Mouse (Mus musculus) embryonic facial prominence, embryonic 11.5 days (tissue): ENCODE data around the gene Igll1. TPM values are rescaled to one million over a fixed set of nuclear protein-coding genes. Genes with fewer than 3 reads are reported as not detected.
A peak's percentile ranks its signal among the peaks of the same experiment; 100 is the strongest.

ENCODE experiments used
- ATAC-seq: fragments of 200-750 bp; cut with Nextera tagmentation; replicated peaks from 2 replicates; pipeline ENCODE4 v1.8.0; 2017; ENCODE audit warnings: low read depth; ENCODE audit not compliant: insufficient number of reproducible peaks, low FRiP score, low TSS enrichment
- DNase-seq: peaks from one replicate; pipeline ENCODE4 v3.0.0-alpha.2; 2015; ENCODE audit warnings: low spot score
- H3K27ac ChIP-seq: fragments of 300-500 bp; sonication (generic); replicated peaks from 2 replicates; pipeline ENCODE4 v1.5.1; 2014; ENCODE audit warnings: mild to moderate bottlenecking, low read depth, low read length, control low read depth
- H3K27me3 ChIP-seq: fragments of 300-500 bp; sonication (generic); 2 replicates; pipeline ENCODE4 v1.6.1; 2014; ENCODE audit warnings: mild to moderate bottlenecking, low read length, moderate library complexity, mixed read lengths; ENCODE audit not compliant: control insufficient read depth, insufficient read depth
- H3K36me3 ChIP-seq: fragments of 300-500 bp; sonication (generic); replicated peaks from 2 replicates; pipeline ENCODE4 v1.6.1; 2014; ENCODE audit warnings: low read depth, mild to moderate bottlenecking, low read length, moderate library complexity, mixed read lengths; ENCODE audit not compliant: control insufficient read depth, insufficient read depth
- H3K4me1 ChIP-seq: fragments of 300-500 bp; sonication (generic); 2 replicates; pipeline ENCODE4 v1.6.1; 2014; ENCODE audit warnings: low read length, mixed read lengths; ENCODE audit not compliant: control insufficient read depth, insufficient read depth
- H3K4me2 ChIP-seq: fragments of 300-500 bp; sonication (generic); 2 replicates; pipeline ENCODE4 v1.6.1; 2014; ENCODE audit warnings: low read depth, mild to moderate bottlenecking, control low read depth, low read length, moderate library complexity
- H3K4me3 ChIP-seq: fragments of 300-500 bp; sonication (generic); 2 replicates; pipeline ENCODE4 v1.5.1; 2014; ENCODE audit warnings: low read depth, low read length, control low read depth
- H3K9ac ChIP-seq: fragments of 300-500 bp; sonication (generic); replicated peaks from 2 replicates; pipeline ENCODE4 v1.6.1; 2014; ENCODE audit warnings: mild to moderate bottlenecking, control low read depth, low read length
- H3K9me3 ChIP-seq: fragments of 300-500 bp; sonication (generic); replicated peaks from 2 replicates; pipeline ENCODE4 v1.6.1; 2016; ENCODE audit warnings: mild to moderate bottlenecking, low read length, inconsistent platforms, mixed read lengths; ENCODE audit not compliant: control insufficient read depth
- WGBS: fragments of 180-500 bp; shearing (Covaris S2); extraction: QIAGEN DNeasy Blood & Tissue Kit; methylation state at CpG from one replicate; pipeline ENCODE4 v1.1.7; 2014; 5-methylcytosine and 5-hydroxymethylcytosine counted together
- polyA plus RNA-seq: library from polyadenylated mRNA; unstranded; fragments of >200 nt; fragmentation: Nextera tagmentation; extraction: Ambion mirVana; gene quantifications from 2 replicates; pipeline ENCODE4 v1.2.1, GENCODE M21; 2014

Igll1 gene
- polyA plus RNA-seq, 1 experiment from 2014 or later: not detected

DNA sequence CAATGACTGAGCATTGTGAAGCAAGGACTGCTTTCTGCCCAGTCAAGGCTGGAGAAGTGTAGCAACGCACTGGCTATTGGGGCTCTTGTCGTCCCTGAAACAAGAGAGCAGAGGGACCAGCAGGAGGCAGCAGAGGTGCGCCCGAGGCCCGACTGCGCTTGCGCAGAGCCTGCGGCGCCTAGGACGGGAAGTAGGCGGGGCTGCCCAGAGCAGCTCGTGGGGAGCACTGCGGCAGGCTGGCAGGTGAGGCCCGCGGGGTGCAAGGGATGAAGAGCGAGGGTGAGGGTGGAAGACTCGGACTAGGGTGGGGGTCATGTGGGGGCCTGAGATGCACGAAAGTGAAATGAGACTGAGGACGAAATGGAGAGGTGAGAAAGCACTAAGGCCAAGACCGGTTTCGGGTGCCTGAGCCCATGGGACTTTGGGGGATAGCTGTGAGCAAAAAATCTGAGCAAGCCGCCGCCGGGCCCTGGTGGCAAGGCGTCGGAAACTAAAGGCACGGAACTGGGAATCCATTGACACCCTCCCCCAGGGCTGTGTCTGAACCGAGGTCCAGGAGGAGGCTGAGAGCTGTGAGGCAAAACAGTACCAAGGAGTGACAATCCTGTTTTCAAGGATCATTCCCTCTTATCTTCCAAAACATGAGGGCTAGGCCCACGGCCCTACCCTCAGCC is 32.7 kb upstream of the Igll1 start, which contains the start of gene Ppm1f:
Ppm1f (plus strand) TSS at position 88 of the 674 bp plus-strand sequence.
- no peaks in the 10 kb centered on the region for H3K27me3 ChIP-seq
- peak within 1 kb of the TSS; percentile 72 for H3K9ac ChIP-seq
- peak; percentile 90 for ATAC-seq
- H3K4me3 ChIP-seq: peak within 1 kb of the TSS; percentile 59
- under 1% methylated on average over 29 of the region's 29 CpGs for WGBS
- H3K27ac ChIP-seq: no peak within 1 kb of the TSS
- no peaks in the 10 kb centered on the region; the same call in none of the 2 replicates for H3K36me3 ChIP-seq
- H3K4me1 ChIP-seq: no peaks in the 10 kb centered on the region
- no peaks in the 10 kb centered on the region for H3K9me3 ChIP-seq
- DNase-seq: peak; percentile 94
- H3K4me2 ChIP-seq: peak within 1 kb of the TSS; percentile 83

DNA sequence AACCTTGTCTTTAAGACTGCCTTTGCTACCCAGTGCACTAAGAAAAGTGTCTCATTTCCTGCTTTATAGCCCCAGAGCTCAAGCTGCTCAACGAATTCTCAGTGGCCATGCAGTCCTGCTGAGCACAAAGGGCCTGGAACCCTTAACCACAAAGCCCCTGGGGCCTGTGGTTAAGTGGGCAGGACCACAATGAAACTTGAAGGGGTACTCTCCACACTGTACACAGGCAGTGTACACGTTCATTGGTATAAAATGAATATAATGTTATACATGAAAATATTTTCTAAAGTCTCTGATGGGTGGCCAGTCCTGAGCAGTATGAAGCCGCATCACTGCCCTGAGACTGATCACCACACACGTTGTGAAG is 32.2 kb upstream of the Igll1 start:
- H3K4me1 ChIP-seq: no peaks in the 10 kb centered on the region
- H3K4me2 ChIP-seq: no peak overlapping the region
- peaks cover 2% of the 10 kb centered on the region for H3K36me3 ChIP-seq
- no peaks in the 10 kb centered on the region for H3K27me3 ChIP-seq
- ATAC-seq (no peak), DNase-seq (no peak)
- no peak overlapping the region for H3K27ac ChIP-seq
- 25% methylated on average over 4 of the region's 4 CpGs for WGBS
- no peak overlapping the region for H3K4me3 ChIP-seq
- H3K9ac ChIP-seq: peak overlapping the region; percentile 72; the same call in 1 of the 2 replicates
- no peaks in the 10 kb centered on the region for H3K9me3 ChIP-seq

DNA sequence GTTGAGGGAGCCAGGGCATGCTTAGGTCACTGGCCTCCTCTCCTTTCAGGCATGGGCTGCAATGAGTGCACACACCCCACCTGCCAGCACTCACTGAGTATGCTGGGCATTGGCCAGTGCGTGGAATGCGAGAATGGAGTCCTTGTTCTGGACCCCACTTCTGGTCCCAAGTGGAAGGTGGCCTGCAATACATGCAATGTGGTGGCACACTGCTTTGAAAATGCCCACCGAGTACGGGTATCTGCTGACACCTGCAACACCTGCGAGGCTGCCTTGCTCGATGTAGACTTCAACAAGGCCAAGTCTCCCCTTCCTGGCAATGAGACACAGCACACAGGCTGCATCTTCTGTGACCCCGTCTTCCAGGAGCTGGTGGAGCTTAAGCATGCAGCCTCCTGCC is 28.6 kb upstream of the Igll1 start:
- ATAC-seq: no peak
- DNase-seq: no peak
- Histone ChIP-seq H3K9me3 (no peaks in the 10 kb centered on the region), H3K36me3 (peaks cover 5% of the 10 kb centered on the region), H3K4me1 (no peaks in the 10 kb centered on the region), H3K9ac (no peak overlapping the region), H3K4me2 (no peak overlapping the region), H3K27ac (no peak overlapping the region), H3K27me3 (no peaks in the 10 kb centered on the region), H3K4me3 (no peak overlapping the region)
- WGBS: 96% methylated on average over 7 of the region's 7 CpGs

DNA sequence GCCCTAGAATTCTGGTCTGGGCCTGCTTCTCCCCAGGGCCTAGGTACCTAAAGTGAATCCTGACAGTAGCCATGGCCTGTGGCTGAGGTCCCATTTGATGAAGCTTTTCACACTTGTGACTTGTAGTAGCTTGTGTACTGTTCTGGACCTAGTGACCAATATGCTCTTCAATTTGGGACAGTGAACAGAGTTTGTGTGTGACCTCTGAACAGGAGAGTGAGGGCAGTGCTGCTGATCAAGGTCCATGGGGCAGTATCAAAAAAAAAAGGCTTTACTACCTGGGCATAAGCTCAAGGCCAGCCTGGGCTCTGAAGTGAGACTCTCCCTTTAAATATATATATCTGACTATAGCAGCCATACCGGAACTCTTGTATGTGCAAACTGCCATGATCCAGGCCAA is 24.6 kb upstream of the Igll1 start:
- Histone ChIP-seq H3K4me1 (no peaks in the 10 kb centered on the region), H3K36me3 (peaks cover 5% of the 10 kb centered on the region), H3K27ac (no peak overlapping the region), H3K4me3 (no peak overlapping the region), H3K27me3 (no peaks in the 10 kb centered on the region), H3K9ac (no peak overlapping the region), H3K4me2 (no peak overlapping the region), H3K9me3 (no peaks in the 10 kb centered on the region)
- DNase-seq (no peak), ATAC-seq (no peak)
- 92% methylated on average over 1 of the region's 1 CpGs for WGBS

DNA sequence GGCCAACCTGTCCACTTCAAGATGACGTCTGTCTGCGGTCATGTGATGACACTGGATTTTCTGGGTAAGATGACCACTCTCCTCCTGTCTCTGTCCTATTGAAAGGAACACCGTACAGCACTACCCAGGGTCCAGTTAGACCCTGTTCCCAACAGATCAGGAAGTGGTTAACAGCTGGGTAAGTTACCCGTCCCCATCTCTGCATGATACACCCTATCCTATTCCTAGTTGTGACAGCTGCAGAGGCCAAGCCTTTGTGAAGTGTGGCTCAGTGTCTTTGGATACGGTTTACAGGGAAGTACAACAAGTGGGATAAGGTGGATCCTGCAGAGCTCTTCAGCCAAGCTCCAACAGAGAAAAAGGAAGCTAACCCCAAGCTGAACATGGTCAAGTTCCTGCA is 15.2 kb upstream of the Igll1 start:
- no peaks in the 10 kb centered on the region for H3K4me1 ChIP-seq
- 86% methylated on average over 5 of the region's 5 CpGs for WGBS
- H3K27me3 ChIP-seq: no peaks in the 10 kb centered on the region
- H3K4me3 ChIP-seq: no peak overlapping the region
- H3K36me3 ChIP-seq: no peaks in the 10 kb centered on the region; the same call in none of the 2 replicates
- H3K9ac ChIP-seq: no peak overlapping the region
- H3K4me2 ChIP-seq: no peak overlapping the region
- H3K9me3 ChIP-seq: no peaks in the 10 kb centered on the region
- DNase-seq (no peak), ATAC-seq (no peak)
- no peak overlapping the region for H3K27ac ChIP-seq

DNA sequence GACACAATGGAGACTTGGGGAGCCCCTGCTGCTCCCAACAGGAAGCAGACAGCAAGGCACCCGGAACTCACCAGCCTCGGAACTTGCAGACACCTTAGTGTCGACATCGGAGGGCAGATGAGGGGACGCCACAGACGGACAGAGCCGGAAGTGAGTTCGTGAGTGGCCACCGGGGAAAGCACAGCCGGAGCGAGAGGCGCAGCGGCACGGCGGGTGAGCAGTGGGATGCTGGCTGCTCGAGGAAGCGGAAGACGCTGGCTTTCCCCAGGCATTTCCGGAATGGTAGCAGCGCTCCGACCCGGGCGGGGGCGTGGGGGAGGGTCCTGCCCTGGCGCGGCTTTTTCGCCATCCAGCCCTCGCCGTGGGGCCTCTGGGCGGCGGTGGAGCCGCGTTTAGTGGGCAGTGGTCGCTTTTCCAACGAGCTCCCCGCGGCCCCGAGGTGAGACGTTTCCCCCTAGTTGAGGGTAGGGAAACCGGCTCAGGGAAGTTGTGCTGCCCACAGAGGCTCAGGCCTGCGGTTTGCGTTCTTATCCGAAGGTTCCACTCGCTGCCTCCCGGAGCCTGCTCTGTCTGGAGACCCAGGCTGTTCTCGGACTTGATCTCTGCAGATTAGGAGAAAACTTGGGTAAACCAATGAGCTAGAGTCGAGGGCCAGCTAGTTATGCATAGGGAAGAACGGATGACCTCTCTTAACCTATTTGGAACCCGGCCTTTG is 7.0 kb upstream of the Igll1 start, which contains the start of the genes Top3b and Vpreb1:
Top3b (plus strand) TSS at position 120 of the 715 bp plus-strand sequence.
Vpreb1 (minus strand) TSS at position 227 of the 715 bp plus-strand sequence.
- Histone ChIP-seq H3K4me3 (peak within 1 kb of the TSS; percentile 55), H3K4me1 (no peaks in the 10 kb centered on the region), H3K4me2 (peak within 1 kb of the TSS; percentile 63), H3K36me3 (no peaks in the 10 kb centered on the region), H3K9me3 (no peaks in the 10 kb centered on the region), H3K27me3 (no peaks in the 10 kb centered on the region), H3K9ac (peak within 1 kb of the TSS; percentile 76), H3K27ac (peak within 1 kb of the TSS; percentile 79)
- DNase-seq (peak; percentile 94), ATAC-seq (peak; percentile 97)
- WGBS: under 1% methylated on average over 49 of the region's 49 CpGs

DNA sequence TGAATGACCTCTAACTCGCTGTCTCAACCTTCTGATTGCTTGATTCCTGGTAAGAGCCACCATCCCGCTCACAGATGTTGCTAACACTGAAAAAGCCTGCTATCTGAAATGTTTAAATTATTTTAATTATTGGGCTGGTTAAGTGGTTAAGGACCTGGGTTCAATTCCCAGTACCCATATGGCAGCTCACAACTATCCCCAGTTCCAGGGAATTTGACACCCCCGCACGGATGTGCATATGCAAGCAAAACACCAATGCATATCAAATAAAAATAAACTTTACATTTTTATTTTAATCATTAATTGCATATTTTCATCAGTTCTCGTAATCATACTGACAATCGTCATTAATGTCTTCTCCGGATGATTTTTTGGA is 6.4 kb upstream of the Igll1 start:
- Histone ChIP-seq H3K4me3 (peak overlapping the region; percentile 55), H3K27me3 (no peaks in the 10 kb centered on the region), H3K4me2 (peak overlapping the region; percentile 0; the same call in 1 of the 2 replicates), H3K9me3 (no peaks in the 10 kb centered on the region), H3K27ac (0 out of 2 replicates have a peak overlapping the region, but pooled peaks have one; percentile 79), H3K4me1 (no peaks in the 10 kb centered on the region), H3K36me3 (no peaks in the 10 kb centered on the region), H3K9ac (peak overlapping the region; percentile 76)
- 32% methylated on average over 7 of the region's 7 CpGs for WGBS
- DNase-seq (peak; percentile 2), ATAC-seq (peak; percentile 57)
